Mouse (Mus musculus) forebrain, postnatal 0 days (tissue): ENCODE data around the gene Tram2. TPM values are rescaled to one million over a fixed set of nuclear protein-coding genes. Genes with fewer than 3 reads are reported as not detected.

Source experiments
- ATAC-seq: fragments of 200-750 bp; cut with Nextera tagmentation; 2 replicates; pipeline ENCODE4 v1.8.0; 2017; ENCODE audit warnings: mild to moderate bottlenecking, moderate library complexity
- DNase-seq: peaks from one replicate; pipeline ENCODE4 v3.0.0-alpha.2; 2015
- H3K27ac ChIP-seq: fragments of 300-500 bp; sonication (generic); 2 replicates; pipeline ENCODE4 v1.5.1; 2014; ENCODE audit warnings: low read depth, mild to moderate bottlenecking, antibody characterized with exemption, low read length, moderate library complexity, mixed read lengths
- H3K27me3 ChIP-seq: fragments of 300-500 bp; sonication (generic); 2 replicates; pipeline ENCODE4 v1.6.1; 2014; ENCODE audit warnings: mild to moderate bottlenecking, low read length, mixed read lengths; ENCODE audit not compliant: insufficient read depth
- H3K36me3 ChIP-seq: fragments of 300-500 bp; sonication (generic); 2 replicates; pipeline ENCODE4 v1.6.1; 2014; ENCODE audit warnings: mild to moderate bottlenecking, moderate library complexity; ENCODE audit not compliant: insufficient read depth
- H3K4me1 ChIP-seq: fragments of 300-500 bp; sonication (generic); 2 replicates; pipeline ENCODE4 v1.6.1; 2014; ENCODE audit warnings: antibody characterized with exemption; ENCODE audit not compliant: insufficient read depth
- H3K4me2 ChIP-seq: fragments of 300-500 bp; sonication (generic); 2 replicates; pipeline ENCODE4 v1.6.1; 2014; ENCODE audit warnings: low read depth, mild to moderate bottlenecking, moderate library complexity
- H3K4me3 ChIP-seq: fragments of 300-500 bp; sonication (generic); 2 replicates; pipeline ENCODE4 v1.5.1; 2014; ENCODE audit warnings: low read depth, low read length, mixed read lengths
- H3K9ac ChIP-seq: fragments of 300-500 bp; sonication (generic); 2 replicates; pipeline ENCODE4 v1.6.1; 2014; ENCODE audit warnings: mild to moderate bottlenecking
- H3K9me3 ChIP-seq: fragments of 300-500 bp; sonication (generic); 2 replicates; pipeline ENCODE4 v1.6.1; 2016; ENCODE audit warnings: low read length
- CTCF ChIP-seq: sonication (generic); IDR thresholded peaks from 2 replicates; pipeline ENCODE4 v1.5.1; 2016; ENCODE audit warnings: antibody characterized with exemption, control low read depth, low read depth
- WGBS: fragments of 180-500 bp; shearing (Covaris S2); extraction: QIAGEN DNeasy Blood & Tissue Kit; methylation state at CpG from one replicate; pipeline ENCODE4 v1.1.7; 2014; 5-methylcytosine and 5-hydroxymethylcytosine counted together
- polyA plus RNA-seq: library from polyadenylated mRNA; unstranded; fragments of >200 nt; fragmentation: Nextera tagmentation; extraction: Ambion mirVana; gene quantifications from 2 replicates; pipeline ENCODE4 v1.2.1, GENCODE M21; 2015
- total RNA-seq: library from RNA; depleted of rRNA; stranded (reverse); fragments of >200 nt; gene quantifications from 2 replicates; pipeline ENCODE4 v1.2.3, GENCODE M21; 2014

The Tram2 gene
- total and polyA plus RNA-seq, 2 experiments from 2014 or later, result 1.3 to 1.9 TPM

DNA sequence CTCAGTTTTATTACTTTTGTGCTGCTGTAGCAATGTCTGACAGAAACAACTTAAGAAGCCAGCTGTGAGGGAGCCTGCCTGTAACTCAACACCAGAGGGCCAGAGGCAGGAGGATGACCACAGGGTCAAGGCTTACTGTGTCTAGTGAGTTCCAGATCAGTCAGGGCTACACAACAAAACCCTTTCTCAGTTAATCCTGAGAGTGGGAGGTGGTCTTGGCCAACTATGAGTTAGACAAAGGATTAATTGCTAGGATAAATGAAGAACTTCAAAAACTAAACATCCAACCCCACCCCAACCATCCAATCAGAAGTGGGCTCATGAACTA lies 45.3 kb downstream of the Tram2 start:
- Histone ChIP-seq H3K9me3 (no peaks in the 10 kb centered on the region), H3K27ac (no peak overlapping the region), H3K4me1 (no peaks in the 10 kb centered on the region), H3K4me2 (no peak overlapping the region), H3K4me3 (no peak overlapping the region), H3K9ac (no peak overlapping the region), H3K27me3 (no peaks in the 10 kb centered on the region), H3K36me3 (no peaks in the 10 kb centered on the region)
- no peak for DNase-seq
- no peak for ATAC-seq
- no peak for TF ChIP-seq CTCF

DNA sequence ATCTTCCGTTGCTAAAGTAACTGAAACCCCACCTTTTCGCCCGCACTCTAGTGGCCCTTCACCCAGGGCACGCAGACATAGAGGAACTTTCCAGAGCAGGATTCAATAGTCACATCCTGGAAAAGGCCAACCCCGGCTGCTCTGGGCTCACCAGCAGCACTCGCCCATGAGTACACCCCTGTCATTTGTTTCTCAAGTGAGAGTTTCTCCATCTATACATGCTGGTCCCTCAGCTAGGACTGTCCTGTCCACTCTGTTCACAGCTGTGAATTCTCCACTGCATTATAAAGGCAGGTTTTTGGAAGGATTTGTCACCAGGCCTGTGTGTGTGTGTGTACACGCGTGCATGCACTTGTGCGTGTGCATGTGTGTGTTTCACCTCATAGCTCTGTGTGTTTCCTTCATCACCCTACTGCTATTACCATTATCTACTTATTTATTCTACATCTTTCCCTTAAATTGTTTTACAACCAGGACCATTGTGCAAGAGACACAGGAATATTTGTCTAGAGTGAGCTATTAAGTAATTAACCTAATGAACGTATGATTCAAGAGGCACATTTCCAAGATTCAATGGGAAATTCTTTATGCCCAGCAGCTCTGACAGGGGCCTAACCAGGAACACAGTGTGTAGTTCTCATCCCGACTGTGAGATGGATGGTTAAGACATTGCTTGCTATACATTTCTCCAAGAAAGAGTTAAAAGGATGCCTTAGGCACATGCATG lies 45.8 kb downstream of the Tram2 start:
- ATAC-seq (no peak), DNase-seq (no peak)
- Histone ChIP-seq H3K36me3 (no peaks in the 10 kb centered on the region), H3K4me2 (no peak overlapping the region), H3K27ac (no peak overlapping the region), H3K4me1 (no peaks in the 10 kb centered on the region), H3K27me3 (no peaks in the 10 kb centered on the region), H3K4me3 (no peak overlapping the region), H3K9ac (no peak overlapping the region), H3K9me3 (no peaks in the 10 kb centered on the region)
- no peak for TF ChIP-seq CTCF
- 91% methylated on average over 11 of the region's 11 CpGs for WGBS

DNA sequence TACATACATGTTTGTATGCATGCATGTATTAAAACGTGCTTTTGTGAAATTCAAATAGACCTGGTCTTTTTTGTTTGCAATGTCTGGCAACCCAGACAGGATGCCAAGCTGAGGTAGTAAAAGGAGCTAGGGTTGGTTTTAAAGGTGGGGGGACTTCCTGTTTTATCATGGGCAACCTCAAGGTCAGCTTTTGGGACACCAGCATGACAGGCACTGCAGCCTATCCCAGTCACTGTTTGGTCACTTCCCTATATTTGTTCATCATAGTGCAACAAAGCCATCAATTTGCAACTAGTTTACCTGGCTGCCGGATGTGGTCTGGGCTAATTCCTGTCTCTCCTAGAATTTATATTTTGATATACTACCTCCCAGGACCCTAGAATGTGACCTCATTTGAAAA lies 47.4 kb downstream of the Tram2 start:
- Histone ChIP-seq H3K4me2 (no peak overlapping the region), H3K9ac (no peak overlapping the region), H3K4me3 (no peak overlapping the region), H3K36me3 (no peaks in the 10 kb centered on the region), H3K27ac (no peak overlapping the region), H3K4me1 (no peaks in the 10 kb centered on the region), H3K9me3 (no peaks in the 10 kb centered on the region), H3K27me3 (no peaks in the 10 kb centered on the region)
- ATAC-seq (no peak), DNase-seq (no peak)
- 97% methylated on average over 2 of the region's 2 CpGs for WGBS
- TF ChIP-seq CTCF, result no peak

DNA sequence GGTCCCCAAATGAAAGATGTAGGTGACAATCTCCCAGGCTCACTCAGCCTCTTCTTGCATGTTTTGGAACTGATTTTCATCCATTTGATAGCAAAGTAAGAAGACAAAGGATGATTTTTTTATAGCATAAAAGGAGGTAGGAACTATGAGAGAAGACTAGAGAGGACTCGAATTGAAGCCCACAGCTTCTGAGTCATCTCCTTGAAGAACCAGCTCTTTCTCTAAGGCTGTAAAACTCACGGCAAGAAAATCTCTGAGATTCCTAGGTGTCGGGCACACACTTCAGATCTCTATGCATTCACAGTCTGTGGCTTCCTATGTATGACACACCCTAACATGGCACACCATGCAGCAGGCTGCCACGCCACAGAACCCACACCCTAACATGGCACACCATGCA lies 50.0 kb downstream of the Tram2 start:
- Histone ChIP-seq H3K4me2 (no peak overlapping the region), H3K9ac (no peak overlapping the region), H3K9me3 (no peaks in the 10 kb centered on the region), H3K36me3 (no peaks in the 10 kb centered on the region), H3K27me3 (no peaks in the 10 kb centered on the region), H3K4me3 (no peak overlapping the region), H3K27ac (no peak overlapping the region), H3K4me1 (no peaks in the 10 kb centered on the region)
- ATAC-seq (no peak), DNase-seq (no peak)
- 96% methylated on average over 4 of the region's 4 CpGs for WGBS
- no peak for TF ChIP-seq CTCF

DNA sequence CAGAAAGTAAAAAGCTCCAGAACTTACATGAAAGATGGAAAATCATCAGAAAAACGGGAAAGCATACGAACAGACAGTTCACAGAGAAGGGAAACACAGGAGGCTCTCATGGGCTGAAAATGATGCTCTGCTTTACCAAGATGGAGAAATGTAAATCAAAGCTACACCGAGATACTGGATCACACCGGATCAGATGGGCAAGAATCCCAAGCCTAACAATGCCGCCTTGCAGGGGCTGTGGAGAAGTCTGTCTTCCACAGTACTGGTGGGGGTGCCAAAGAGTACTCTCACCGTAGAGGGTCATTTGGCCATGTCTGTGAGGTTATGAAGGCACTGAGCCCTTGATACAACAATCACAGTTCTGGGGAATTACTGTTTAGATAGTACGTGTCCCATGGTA lies 52.5 kb downstream of the Tram2 start:
- Histone ChIP-seq H3K4me3 (no peak overlapping the region), H3K4me1 (no peaks in the 10 kb centered on the region), H3K9ac (no peak overlapping the region), H3K4me2 (no peak overlapping the region), H3K27ac (no peak overlapping the region), H3K9me3 (no peaks in the 10 kb centered on the region), H3K36me3 (no peaks in the 10 kb centered on the region), H3K27me3 (no peaks in the 10 kb centered on the region)
- WGBS, result 80% methylated on average over 7 of the region's 7 CpGs
- DNase-seq (no peak), ATAC-seq (peak; percentile 32; the same call in 1 of the 2 replicates)
- TF ChIP-seq CTCF, result no peak

DNA sequence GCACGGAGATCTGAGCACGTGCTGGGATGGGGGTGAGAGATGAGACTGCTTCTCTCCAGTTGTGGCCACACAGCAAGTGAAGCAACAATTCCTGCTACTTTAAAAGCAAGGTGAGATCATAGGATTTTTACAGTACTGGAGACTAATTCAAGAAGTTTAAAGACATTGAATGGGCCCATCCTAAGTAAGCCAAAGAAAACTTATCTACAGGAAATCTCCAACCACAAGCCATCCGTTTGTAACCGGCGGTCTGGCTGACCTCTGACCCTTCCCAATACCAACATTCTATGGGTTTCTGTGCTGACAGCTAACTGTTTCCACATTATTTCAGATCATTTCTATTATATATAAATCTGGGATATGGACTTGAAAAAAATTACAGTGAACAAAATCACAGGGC lies 53.8 kb downstream of the Tram2 start:
- Histone ChIP-seq H3K27me3 (no peaks in the 10 kb centered on the region), H3K4me2 (no peak overlapping the region), H3K4me3 (no peak overlapping the region), H3K27ac (no peak overlapping the region), H3K9ac (no peak overlapping the region), H3K9me3 (no peaks in the 10 kb centered on the region), H3K4me1 (no peaks in the 10 kb centered on the region), H3K36me3 (no peaks in the 10 kb centered on the region)
- DNase-seq (no peak), ATAC-seq (no peak)
- 88% methylated on average over 5 of the region's 5 CpGs for WGBS
- TF ChIP-seq CTCF, result no peak

DNA sequence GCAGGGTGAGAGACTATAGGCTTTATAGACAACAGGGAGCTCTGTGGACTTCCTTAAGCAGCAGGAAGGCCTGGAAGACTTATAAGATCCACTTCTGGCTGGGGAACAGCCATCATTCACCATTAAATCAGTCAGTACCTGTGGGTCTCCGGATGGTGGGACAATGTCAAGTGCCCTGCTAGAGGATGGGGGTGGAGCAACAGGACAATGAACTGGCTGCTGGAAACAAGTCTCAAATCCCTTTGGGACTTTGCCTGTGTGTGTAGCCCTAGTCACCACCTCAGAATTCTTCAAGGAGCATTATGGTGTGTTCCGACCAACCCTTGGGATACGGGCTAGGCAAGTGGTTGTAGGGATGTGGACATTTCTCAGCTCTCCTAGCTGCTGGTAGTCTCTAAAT lies 55.9 kb downstream of the Tram2 start:
- WGBS, result 89% methylated on average over 3 of the region's 3 CpGs
- H3K36me3 ChIP-seq, result no peaks in the 10 kb centered on the region

More for the DNA sequence above, 55.9 kb downstream of the Tram2 start:
- no peaks in the 10 kb centered on the region for H3K4me1 ChIP-seq
- no peak for ATAC-seq
- no peak for DNase-seq
- H3K9ac ChIP-seq, result no peak overlapping the region
- TF ChIP-seq CTCF, result no peak
- no peak overlapping the region for H3K27ac ChIP-seq
- H3K27me3 ChIP-seq, result no peaks in the 10 kb centered on the region
- no peak overlapping the region for H3K4me2 ChIP-seq
- no peaks in the 10 kb centered on the region for H3K9me3 ChIP-seq
- H3K4me3 ChIP-seq, result no peak overlapping the region
